Mouse (Mus musculus): ENCODE measurements at regions not wholly inside any gene's neighbourhood (a gene's known extent, or its start where the extent isn't known, plus 50 kb on each side); places are given as distances from the start of the nearest gene placed in this dataset.

GRCm38 (mm10) chr13:107398621-107399363 is 376.9 kb upstream of the Kif2a start:
- DNase-seq (ENCODE audit: low read depth, low spot score): no peak

GRCm38 (mm10) chr13:107396036-107396435 is 374.1 kb upstream of the Kif2a start:
- no peak for DNase-seq (ENCODE audit: low read depth, low spot score)

DNA sequence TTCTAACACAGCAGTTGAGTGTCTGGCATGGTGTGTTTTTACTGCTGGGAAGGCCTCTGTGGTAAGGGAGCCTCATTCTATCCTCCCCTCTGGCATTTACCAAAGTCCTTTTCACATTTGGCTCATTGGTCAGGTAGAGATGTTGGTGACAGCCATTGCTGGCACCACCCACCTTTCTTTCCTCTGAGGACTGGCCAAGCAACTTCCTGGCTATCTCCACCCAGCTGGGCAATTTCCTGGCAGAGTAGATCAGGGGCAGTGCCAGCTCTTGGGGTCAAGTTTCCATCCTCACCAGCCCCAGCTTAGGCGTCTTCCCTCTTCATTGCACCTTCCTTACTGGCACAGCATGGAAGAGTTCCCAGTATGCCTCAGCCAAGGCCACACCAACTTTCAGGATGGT is 372.5 kb upstream of the Kif2a start:
- DNase-seq (ENCODE audit: low read depth, low spot score): no peak

DNA sequence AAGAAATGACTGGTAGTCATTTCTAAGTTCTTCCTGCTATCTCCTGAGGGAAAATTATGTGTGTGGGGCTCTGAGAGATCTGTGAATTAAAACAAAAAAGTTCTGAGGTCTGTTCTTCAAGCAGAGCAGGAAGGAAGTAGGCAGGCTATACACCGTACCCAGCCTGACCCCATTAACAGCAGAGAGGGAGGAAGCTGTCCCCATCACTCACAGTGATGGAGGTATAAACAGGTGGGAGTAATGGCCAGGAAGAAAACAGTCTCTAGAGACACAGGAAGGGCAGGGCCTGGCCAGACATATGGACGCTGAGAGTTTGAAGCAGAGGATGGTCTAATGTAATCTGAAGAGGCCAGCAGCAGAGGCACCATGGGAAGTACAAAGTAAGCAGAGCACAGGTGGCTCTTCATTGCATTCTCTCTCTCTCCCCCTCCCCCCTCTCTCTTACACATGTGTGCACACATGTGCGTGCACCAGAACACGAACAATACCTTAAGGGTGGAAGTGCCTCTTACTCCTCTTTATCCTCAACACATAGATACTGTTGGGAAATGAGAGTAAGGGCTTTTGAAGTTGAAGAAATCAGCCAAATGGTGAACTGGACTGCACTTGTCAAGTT is 367.7 kb upstream of the Kif2a start:
- DNase-seq (ENCODE audit: low read depth, low spot score): no peak

DNA sequence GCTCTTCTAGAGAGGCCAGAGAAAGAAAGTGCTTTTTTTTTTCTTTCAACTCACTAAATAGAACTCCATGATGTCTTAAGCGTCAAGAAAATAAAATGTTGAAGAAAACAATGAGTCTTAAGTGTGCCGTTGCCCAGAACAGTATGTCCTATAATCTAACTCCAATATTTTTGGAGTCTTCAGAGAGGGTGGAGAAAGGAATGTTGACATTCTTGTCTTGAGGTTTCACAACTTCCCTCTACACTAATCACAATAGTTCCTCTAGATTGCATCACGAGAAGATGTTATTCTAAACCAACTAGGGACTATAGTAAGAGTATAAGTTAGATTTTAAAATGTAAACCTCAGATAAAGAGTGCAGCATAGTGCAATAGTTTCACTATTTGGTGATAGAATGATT is 367.1 kb upstream of the Kif2a start:
- DNase-seq (ENCODE audit: low read depth, low spot score): no peak

DNA sequence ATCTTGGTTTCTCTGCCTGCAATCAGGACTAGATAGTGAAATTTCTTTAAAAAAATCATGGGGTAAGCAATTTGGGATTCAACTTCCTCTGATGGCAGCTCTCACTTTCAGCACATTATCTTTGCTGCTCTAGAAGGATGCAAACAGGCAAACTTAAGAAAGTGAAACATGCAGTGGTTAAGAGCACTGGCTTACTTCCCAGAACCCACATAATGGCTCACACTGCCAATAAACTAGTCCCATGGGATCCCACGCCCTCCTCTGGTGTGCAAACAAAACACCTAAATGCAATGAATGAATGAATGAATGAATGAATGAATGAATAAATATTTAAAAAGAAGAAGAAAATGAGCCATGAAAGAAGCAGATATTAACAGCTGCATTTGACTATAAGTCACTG is 356.1 kb upstream of the Kif2a start:
- DNase-seq (ENCODE audit: low read depth, low spot score): no peak

DNA sequence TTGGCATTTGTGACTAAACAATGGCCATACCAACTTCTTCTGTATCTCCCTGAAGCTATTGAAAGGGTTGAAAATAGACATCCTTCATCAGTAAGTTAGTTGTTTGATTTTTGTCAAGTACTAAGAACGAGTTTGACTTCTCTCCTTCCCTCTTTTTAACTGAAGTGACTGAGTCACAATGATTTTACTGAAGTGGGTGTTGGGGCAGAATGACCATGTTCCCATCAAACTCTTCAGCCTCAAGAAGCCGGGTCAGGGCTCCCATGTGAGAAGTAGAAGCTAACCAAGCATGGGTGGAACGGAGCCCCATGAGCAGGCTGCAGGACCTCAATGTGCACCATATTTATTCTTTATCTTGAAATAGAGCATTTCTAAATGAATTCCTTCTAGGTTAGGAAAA is 350.7 kb upstream of the Kif2a start:
- no peak for DNase-seq (ENCODE audit: low read depth, low spot score)

DNA sequence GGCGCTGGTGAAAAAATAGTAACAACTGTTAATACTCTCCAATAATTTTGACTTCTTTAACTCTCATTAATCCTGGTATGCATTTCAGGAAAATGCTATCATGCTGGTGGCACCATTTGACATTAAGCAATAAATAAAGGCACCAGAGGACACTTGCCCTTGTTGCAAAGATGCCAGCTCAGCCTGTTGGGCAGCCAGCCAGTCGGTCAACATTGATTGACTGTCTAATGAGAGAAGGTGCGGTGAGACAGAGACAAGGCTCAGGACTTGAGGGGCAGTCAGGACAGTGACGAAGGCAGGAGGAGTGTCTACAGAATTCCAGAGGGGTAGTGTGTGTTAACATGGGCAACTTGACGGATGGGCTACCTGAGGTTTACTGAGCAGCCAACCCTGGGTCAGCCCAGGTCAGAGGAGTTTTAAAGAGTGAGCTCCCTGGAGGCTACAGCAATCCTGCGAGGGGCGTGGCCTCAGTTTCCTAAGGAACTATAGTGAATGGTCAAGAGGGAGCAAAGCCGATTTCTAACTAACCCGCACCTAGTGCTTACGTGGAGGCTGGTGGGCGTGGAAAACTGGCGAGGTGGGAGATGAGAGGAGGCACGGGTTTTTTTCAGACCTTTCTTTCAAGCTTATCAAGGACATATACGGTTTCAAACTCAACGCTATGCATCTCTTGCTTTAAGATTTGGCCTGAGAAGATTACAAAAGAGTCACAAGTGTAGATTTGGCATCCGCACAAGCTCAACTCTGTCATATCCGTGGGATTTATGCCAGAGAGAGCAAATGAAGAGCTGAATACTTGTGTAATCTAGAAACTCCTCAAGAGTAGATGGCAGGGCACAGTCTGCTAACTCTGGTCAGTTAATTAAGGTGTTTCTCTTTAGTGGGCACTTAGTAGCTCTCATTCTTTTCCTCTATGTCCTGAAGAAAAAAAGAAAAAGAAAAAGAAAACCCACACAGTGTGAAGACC is 350.0 kb upstream of the Kif2a start:
- no peak for DNase-seq (ENCODE audit: low read depth, low spot score)

DNA sequence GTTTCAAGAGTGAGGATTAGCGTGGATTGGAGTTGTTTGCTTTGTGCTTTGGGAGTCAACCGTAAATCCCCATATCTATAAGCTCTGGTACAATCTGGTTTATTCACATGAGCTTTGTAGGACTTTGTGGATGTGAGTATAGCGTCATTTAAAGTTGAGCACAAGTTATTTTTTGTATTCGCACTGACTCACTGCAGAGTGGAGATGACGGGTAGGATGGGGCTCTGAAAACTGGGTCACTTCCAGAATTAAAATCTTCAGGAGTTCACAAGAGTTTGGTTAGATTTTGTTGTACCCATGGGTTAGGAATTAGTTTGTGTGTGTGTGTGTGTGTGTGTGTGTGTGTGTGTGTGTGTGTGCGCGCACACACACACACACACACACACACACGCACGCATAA is 345.7 kb upstream of the Kif2a start:
- peak; percentile 51 for DNase-seq (ENCODE audit: low read depth, low spot score)

GRCm38 (mm10) chr13:107365766-107366165 is 343.8 kb upstream of the Kif2a start:
- DNase-seq (ENCODE audit: low read depth, low spot score): no peak

- no peak for DNase-seq (ENCODE audit: low read depth, low spot score)
Observed at GRCm38 (mm10) chr13:107365241-107365640, 343.3 kb upstream of the Kif2a start.

DNA sequence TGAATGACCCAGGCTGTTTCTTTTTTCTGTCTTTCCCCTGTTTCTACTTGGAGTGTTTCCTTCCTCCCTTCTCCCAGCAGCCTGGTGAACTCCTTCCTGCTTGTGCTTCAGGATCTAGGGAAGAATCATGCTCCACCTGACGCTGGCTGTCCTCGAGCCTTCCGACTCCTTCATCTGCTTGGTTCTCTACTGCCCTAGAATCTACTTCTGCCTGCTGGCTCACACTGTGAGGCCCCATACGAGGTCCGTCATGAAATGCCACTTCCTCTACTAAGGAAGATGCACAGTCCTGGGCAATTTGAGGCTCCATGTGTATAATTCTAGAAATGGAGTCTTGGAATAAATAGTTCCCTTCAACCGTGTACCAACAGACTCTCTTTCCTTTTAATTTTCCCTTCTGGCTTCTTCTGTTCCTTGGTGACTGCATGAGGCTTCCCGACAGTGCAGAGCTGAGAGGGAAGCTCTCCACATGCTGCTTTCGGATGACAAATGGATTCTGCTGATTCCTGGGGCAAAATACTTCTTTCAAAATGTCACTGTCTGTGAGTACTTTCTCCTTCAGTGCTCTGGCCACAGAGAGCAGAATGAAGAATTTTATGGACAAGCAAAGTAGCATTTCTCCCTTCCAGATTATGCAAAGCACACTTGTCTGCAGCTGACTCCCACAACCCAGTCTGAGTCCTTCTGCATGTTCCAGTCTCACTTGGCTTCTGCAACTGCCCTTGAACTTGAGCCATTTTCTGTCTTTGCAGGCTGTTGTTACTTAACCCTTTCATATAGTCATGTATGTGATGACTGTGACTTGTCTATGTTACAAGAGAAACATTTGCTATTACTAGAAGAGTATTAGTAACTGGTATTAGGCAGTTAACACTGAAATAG is 341.1 kb upstream of the Kif2a start:
- peak; percentile 18 for DNase-seq (ENCODE audit: low read depth, low spot score)

DNA sequence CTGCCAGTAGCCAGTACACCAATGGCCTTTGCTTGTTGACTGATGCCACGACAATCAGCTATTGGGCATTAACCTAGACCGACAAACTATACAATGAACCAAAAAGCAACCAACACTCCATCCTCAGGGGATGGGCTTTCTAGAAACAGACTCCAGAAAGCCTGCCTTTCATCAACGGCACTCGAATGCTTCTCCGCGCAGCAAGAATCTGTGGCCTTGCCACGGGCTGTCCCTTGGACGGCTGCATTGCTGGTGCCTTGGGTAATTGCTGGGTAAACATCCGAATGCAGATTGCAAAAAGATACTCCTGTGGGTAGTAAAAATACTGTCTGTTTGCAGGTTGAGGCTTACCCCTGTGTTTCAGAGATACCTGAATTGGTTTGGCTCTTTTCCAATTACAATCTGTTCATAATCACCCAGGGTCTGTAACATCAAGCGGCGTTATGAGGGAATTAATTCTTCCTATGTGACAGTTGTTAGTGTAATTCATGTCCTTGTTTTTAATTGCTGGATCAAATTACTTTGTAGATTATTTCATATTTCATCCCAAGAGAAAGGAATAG is 319.0 kb upstream of the Kif2a start:
- DNase-seq (ENCODE audit: low read depth, low spot score): no peak

DNA sequence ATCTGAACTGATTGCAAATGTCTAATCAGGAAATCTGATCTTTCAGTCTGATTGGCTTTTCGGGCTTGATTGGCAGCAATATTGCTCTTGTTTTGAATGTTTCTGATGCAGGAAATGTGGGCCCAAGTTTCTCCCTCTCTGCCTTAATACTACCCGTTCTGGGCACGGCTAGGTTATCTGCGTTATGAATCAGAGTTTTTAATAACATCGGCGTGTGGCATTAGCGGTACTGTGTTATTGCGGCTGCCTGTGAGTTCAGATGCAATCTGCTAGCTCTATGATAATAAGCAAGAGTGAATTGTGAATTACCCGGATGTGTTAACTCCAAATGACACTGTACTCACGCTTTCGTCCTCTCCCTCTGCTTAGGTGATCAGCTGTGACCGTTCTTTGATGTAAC is 316.2 kb upstream of the Kif2a start:
- DNase-seq (ENCODE audit: low read depth, low spot score): no peak

- DNase-seq (ENCODE audit: low read depth, low spot score): no peak
Observed at GRCm38 (mm10) chr13:107337111-107337510, 315.2 kb upstream of the Kif2a start.

DNA sequence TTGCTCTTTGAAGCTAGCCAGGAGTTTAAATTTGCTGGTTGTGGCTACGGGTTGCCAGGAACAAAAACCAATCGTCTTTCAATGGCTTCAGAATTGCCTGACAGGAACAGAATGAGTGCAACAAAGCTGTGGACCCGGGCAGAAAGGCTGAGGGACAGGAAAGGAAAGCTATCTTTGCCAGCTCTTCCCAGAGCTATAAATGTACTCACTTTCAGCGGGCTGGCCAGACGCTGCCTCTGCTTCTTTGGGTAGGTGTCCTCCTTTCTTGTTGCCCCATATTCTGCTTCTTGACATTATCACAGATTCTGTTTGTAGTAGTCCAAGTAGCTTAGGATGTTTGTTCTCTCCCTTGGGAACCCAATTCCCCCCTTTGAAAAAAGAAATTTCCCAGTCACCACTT is 307.4 kb upstream of the Kif2a start:
- DNase-seq (ENCODE audit: low read depth, low spot score): no peak

- no peak for DNase-seq (ENCODE audit: low read depth, low spot score)
Observed at GRCm38 (mm10) chr13:107325707-107326495, 304.0 kb upstream of the Kif2a start.

GRCm38 (mm10) chr13:107314746-107315145 is 292.8 kb upstream of the Kif2a start:
- no peak for DNase-seq (ENCODE audit: low read depth, low spot score)

- no peak for DNase-seq (ENCODE audit: low read depth, low spot score)
Observed at GRCm38 (mm10) chr13:107308958-107309639, 287.2 kb upstream of the Kif2a start.

DNA sequence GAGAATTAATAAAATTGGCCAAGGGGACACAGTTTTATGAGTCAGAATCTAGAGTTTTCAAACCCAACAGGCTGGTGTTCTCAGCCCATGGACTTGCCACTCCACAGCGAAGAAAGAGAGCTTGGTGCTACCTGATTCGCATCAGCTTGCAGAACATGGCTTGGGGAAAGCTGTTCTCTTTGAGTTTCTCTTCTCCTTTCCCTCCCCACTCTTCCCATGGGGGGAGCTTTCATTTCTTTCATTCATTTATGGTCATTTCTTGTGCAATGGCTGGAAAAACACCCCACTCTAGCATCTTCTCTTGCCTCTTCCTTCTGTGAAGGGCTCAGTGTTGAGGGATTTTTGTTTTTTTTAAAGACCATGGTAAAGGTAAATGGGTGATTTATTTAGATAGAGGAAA is 286.5 kb upstream of the Kif2a start:
- DNase-seq (ENCODE audit: low read depth, low spot score): no peak
